Mouse (Mus musculus) forebrain, embryonic 16.5 days (tissue): ENCODE data around the gene Mfsd4b1. TPM values are rescaled to one million over a fixed set of nuclear protein-coding genes. Genes with fewer than 3 reads are reported as not detected.
"Not testable (repeated sequence)": the region's sequence is repeated elsewhere in the genome, so short reads cannot be mapped to it uniquely, and the experiment has no call there.

Source experiments
- ATAC-seq: fragments of 200-750 bp; cut with Nextera tagmentation; 2 replicates; pipeline ENCODE4 v1.8.0; 2017; ENCODE audit warnings: mild to moderate bottlenecking, moderate library complexity
- H3K27ac ChIP-seq: fragments of 300-500 bp; sonication (generic); 2 replicates; pipeline ENCODE4 v1.5.1; 2014; ENCODE audit warnings: low read length, control low read depth
- H3K27me3 ChIP-seq: fragments of 300-500 bp; sonication (generic); replicated peaks from 2 replicates; pipeline ENCODE4 v1.6.1; 2014; ENCODE audit warnings: low read length; ENCODE audit not compliant: control insufficient read depth, insufficient read depth
- H3K36me3 ChIP-seq: fragments of 300-500 bp; sonication (generic); 2 replicates; pipeline ENCODE4 v1.6.1; 2014; ENCODE audit not compliant: control insufficient read depth, insufficient read depth
- H3K4me1 ChIP-seq: fragments of 300-500 bp; sonication (generic); replicated peaks from 2 replicates; pipeline ENCODE4 v1.6.1; 2014; ENCODE audit warnings: low read length; ENCODE audit not compliant: control insufficient read depth, insufficient read depth
- H3K4me2 ChIP-seq: fragments of 300-500 bp; sonication (generic); 2 replicates; pipeline ENCODE4 v1.6.1; 2014; ENCODE audit warnings: mild to moderate bottlenecking, low read length, control low read depth
- H3K4me3 ChIP-seq: fragments of 300-500 bp; sonication (generic); replicated peaks from 2 replicates; pipeline ENCODE4 v1.5.1; 2014; ENCODE audit warnings: mild to moderate bottlenecking, low read length, control low read depth
- H3K9ac ChIP-seq: fragments of 300-500 bp; sonication (generic); replicated peaks from 2 replicates; pipeline ENCODE4 v1.6.1; 2014; ENCODE audit warnings: low read depth, low read length, control low read depth
- H3K9me3 ChIP-seq: fragments of 300-500 bp; sonication (generic); 2 replicates; pipeline ENCODE4 v1.6.1; 2016; ENCODE audit warnings: low read length; ENCODE audit not compliant: control insufficient read depth
- WGBS: fragments of 180-500 bp; shearing (Covaris S2); extraction: QIAGEN DNeasy Blood & Tissue Kit; methylation state at CpG from one replicate; pipeline ENCODE4 v1.1.7; 2014; 5-methylcytosine and 5-hydroxymethylcytosine counted together
- polyA plus RNA-seq: library from polyadenylated mRNA; unstranded; fragments of >200 nt; fragmentation: Nextera tagmentation; extraction: Ambion mirVana; gene quantifications from 2 replicates; pipeline ENCODE4 v1.2.1, GENCODE M21; 2015

Mfsd4b1 gene
- polyA plus RNA-seq, 1 experiment from 2014 or later = 0.32 TPM

DNA sequence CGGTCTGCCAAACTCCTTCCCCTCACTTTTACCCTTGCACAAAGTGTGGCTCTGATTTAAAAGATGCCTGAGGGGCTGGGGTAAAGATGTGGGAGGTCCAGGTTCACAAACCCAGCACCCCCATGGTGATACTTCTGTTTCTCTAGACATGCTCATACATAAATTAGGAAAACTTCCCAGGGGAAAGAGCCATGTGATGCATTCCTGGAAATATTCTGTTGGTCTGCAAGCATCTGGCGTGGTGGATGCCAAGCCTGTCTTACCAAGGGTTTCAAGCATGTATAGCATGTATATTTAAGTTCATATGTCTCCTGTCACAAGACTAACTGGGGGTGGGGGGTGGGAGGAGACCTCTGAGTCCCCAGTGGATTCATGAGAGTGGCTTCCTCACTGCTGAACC is 4.7 kb downstream of the Mfsd4b1 start:
- no peak overlapping the region for H3K27ac ChIP-seq
- no peak overlapping the region for H3K9ac ChIP-seq
- ATAC-seq = no peak
- H3K4me2 ChIP-seq = no peak overlapping the region
- H3K4me3 ChIP-seq = no peak overlapping the region
- H3K36me3 ChIP-seq = no peaks in the 10 kb centered on the region
- WGBS = 69% methylated on average over 2 of the region's 2 CpGs
- no peaks in the 10 kb centered on the region for H3K9me3 ChIP-seq
- H3K4me1 ChIP-seq = peaks cover 7% of the 10 kb centered on the region
- H3K27me3 ChIP-seq = no peaks in the 10 kb centered on the region

DNA sequence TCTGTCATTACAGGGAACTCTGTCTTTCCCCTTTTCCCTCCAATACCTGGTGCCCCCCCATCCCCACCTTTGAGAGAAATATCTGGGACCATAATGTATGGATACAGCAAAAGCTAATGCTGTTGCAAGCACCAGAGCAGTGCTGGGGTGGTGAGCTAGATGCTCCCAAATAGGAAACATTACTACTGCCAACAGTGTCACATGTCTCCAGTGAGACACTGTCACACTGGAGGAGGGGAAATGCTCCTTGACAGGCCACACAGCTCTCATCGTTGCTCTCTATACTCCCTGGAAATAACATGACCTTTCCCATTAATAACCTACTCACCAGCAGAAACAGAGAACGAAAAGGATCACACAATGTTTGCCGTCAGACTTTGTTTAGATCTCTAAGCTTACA is 5.6 kb downstream of the Mfsd4b1 start:
- no peak overlapping the region for H3K9ac ChIP-seq
- H3K36me3 ChIP-seq = no peaks in the 10 kb centered on the region
- peaks cover 2% of the 10 kb centered on the region; the same call in 1 of the 2 replicates for H3K4me1 ChIP-seq
- H3K4me2 ChIP-seq = no peak overlapping the region
- no peak for ATAC-seq
- WGBS = 69% methylated on average over 3 of the region's 3 CpGs
- no peaks in the 10 kb centered on the region for H3K27me3 ChIP-seq
- no peak overlapping the region for H3K27ac ChIP-seq
- H3K4me3 ChIP-seq = no peak overlapping the region
- no peaks in the 10 kb centered on the region for H3K9me3 ChIP-seq

GRCm38 (mm10) chr10:40018261-40018860 is 6.7 kb downstream of the Mfsd4b1 start:
- Histone ChIP-seq H3K4me2 (no peak overlapping the region), H3K27me3 (no peaks in the 10 kb centered on the region), H3K4me3 (no peak overlapping the region), H3K27ac (no peak overlapping the region), H3K9me3 (no peaks in the 10 kb centered on the region), H3K36me3 (no peaks in the 10 kb centered on the region), H3K4me1 (no peaks in the 10 kb centered on the region), H3K9ac (no peak overlapping the region)
- ATAC-seq = no peak
- WGBS = 65% methylated on average over 5 of the region's 5 CpGs

- no peak for ATAC-seq
- Histone ChIP-seq H3K36me3 (no peaks in the 10 kb centered on the region), H3K9ac (no peak overlapping the region), H3K27me3 (no peaks in the 10 kb centered on the region), H3K4me3 (no peak overlapping the region), H3K4me1 (no peaks in the 10 kb centered on the region), H3K4me2 (no peak overlapping the region), H3K9me3 (no peaks in the 10 kb centered on the region), H3K27ac (no peak overlapping the region)
- 90% methylated on average over 11 of the region's 11 CpGs for WGBS
Observed at GRCm38 (mm10) chr10:40009591-40009990, 15.5 kb downstream of the Mfsd4b1 start.

DNA sequence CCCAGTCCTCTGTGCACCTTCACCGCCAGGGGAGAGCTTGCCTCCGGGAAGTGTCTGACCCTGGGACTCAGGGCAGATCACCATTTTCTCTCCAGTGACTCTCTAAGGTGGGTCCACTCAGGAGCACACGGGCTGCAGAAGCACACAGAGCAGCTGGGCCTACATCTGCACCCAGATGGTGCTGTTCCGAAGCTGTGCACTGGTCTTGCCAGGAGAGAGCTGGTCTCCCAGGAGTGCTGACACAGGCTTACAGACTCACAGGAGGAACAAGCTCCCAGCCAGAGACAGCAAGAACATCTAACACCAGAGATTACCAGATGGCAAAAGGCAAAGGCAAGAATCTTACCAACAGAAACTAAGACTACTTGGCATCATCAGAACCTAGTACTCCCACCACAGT is 16.2 kb downstream of the Mfsd4b1 start:
- H3K4me2 ChIP-seq, H3K4me1 ChIP-seq, H3K9me3 ChIP-seq, H3K9ac ChIP-seq, H3K4me3 ChIP-seq, H3K27me3 ChIP-seq, H3K36me3 ChIP-seq, ATAC-seq, H3K27ac ChIP-seq: not testable (repeated sequence)
- 84% methylated on average over 4 of the region's 4 CpGs for WGBS

DNA sequence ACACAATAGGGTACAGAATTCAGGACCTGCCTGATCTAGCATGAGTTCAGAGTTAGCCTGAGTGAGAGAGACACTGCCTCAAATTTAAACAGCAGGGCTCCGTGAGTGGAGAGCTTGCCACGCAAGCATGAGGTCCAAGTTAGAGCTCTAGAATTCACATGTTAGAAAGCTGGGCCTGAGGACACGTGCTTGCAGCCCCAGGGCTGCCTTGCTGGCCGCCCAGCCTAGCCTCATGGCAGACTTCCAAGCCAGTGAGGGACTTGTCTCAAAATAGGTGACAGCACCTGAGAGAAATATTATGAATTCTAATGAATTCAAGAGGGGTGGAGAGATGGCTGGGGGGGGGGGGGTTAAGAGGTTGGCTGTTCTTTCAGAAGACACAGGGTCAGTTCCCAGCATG is 17.1 kb downstream of the Mfsd4b1 start:
- H3K27ac ChIP-seq = no peak overlapping the region
- H3K4me1 ChIP-seq = no peaks in the 10 kb centered on the region
- H3K4me3 ChIP-seq = no peak overlapping the region
- no peak for ATAC-seq
- no peaks in the 10 kb centered on the region for H3K36me3 ChIP-seq
- H3K9me3 ChIP-seq = no peaks in the 10 kb centered on the region
- no peak overlapping the region for H3K4me2 ChIP-seq
- H3K27me3 ChIP-seq = no peaks in the 10 kb centered on the region
- WGBS = 84% methylated on average over 4 of the region's 4 CpGs
- H3K9ac ChIP-seq = no peak overlapping the region

GRCm38 (mm10) chr10:40006963-40007362 is 18.1 kb downstream of the Mfsd4b1 start:
- WGBS = 41% methylated on average over 10 of the region's 10 CpGs
- Histone ChIP-seq H3K9ac (no peak overlapping the region), H3K4me2 (no peak overlapping the region), H3K36me3 (no peaks in the 10 kb centered on the region), H3K27ac (no peak overlapping the region), H3K27me3 (no peaks in the 10 kb centered on the region), H3K4me3 (no peak overlapping the region), H3K4me1 (no peaks in the 10 kb centered on the region), H3K9me3 (no peaks in the 10 kb centered on the region)
- ATAC-seq = no peak

DNA sequence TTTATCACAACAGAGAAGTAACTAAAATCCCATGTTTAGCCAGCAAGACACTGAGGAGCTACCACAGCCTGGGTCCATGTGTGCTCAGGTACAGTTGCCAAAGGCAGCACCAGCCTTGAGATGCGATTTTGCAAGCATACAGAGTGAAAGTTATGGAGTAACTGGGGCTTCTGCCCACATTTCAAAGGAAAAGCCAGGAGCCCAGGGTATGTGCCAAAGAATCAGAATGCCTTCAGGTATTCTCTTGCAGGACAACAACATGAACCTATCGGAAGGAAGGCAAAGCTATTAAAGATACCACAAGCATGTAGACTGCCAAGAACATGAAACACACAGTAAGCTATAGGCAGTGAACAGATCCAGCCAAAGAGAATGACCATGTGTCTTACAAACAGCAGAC is 24.3 kb downstream of the Mfsd4b1 start:
- Histone ChIP-seq H3K27ac (no peak overlapping the region), H3K36me3 (no peaks in the 10 kb centered on the region), H3K4me2 (no peak overlapping the region), H3K9me3 (no peaks in the 10 kb centered on the region), H3K27me3 (no peaks in the 10 kb centered on the region), H3K4me3 (no peak overlapping the region), H3K9ac (no peak overlapping the region), H3K4me1 (no peaks in the 10 kb centered on the region)
- ATAC-seq = no peak
- WGBS = 96% methylated on average over 2 of the region's 2 CpGs

DNA sequence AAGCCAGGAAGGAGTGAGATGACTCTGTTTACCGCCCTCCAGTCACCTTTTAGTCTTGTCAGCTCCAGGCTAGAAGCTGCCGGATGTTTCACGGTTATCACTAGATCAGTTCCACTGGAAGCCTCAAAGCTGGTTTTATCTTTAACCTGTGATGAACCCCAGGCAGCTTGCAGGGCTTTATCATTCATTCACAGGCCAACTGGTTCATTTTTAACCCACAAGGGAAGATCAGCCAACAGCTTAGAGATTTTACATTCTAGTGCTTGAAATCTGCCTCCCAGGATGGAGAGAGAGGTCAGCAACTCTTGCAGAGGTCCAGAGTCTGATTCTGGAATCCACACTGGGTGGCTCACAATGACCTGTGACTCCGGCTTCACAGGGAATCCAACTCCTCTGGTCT is 33.9 kb downstream of the Mfsd4b1 start:
- no peaks in the 10 kb centered on the region for H3K27me3 ChIP-seq
- no peak overlapping the region for H3K27ac ChIP-seq
- H3K9ac ChIP-seq = no peak overlapping the region
- no peaks in the 10 kb centered on the region for H3K36me3 ChIP-seq
- H3K4me3 ChIP-seq = no peak overlapping the region
- ATAC-seq = no peak
- no peaks in the 10 kb centered on the region for H3K9me3 ChIP-seq
- 91% methylated on average over 4 of the region's 4 CpGs for WGBS
- H3K4me2 ChIP-seq = no peak overlapping the region
- H3K4me1 ChIP-seq = no peaks in the 10 kb centered on the region

DNA sequence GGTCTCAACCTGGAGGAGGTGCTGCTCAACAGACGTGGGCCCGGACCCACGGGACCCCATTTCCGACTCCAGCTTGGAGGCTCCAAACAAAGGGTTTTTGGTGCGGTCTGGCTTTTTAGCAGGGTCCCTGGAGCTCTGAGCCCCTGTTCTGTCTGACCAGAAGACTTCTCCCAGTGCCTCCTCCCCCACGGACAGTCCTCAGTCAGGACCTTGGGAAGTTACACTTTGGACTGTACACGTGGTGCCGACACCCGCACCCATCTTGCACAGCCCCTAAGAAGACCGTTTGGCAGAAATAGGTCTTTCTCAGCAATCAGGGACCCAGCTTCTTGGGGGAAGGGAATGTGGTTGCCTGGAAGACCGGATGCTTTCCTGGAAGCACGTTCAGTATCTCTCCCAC is 38.6 kb downstream of the Mfsd4b1 start, which contains the start of gene Mfsd4b5:
TSS of gene Mfsd4b5 (minus strand) at position 181 of the 400 bp plus-strand sequence.
- no peaks in the 10 kb centered on the region for H3K36me3 ChIP-seq
- H3K4me3 ChIP-seq = no peak within 1 kb of the TSS
- no peaks in the 10 kb centered on the region for H3K9me3 ChIP-seq
- H3K4me1 ChIP-seq = no peaks in the 10 kb centered on the region
- ATAC-seq = no peak
- WGBS = 93% methylated on average over 12 of the region's 12 CpGs
- no peaks in the 10 kb centered on the region for H3K27me3 ChIP-seq
- H3K9ac ChIP-seq = no peak within 1 kb of the TSS
- H3K27ac ChIP-seq = no peak within 1 kb of the TSS
- no peak within 1 kb of the TSS for H3K4me2 ChIP-seq
